Mouse (Mus musculus): ENCODE data around the gene Alg13. TPM values are rescaled to one million over a fixed set of nuclear protein-coding genes. Genes with fewer than 3 reads are reported as not detected.

Alg13 gene
- polyA plus RNA-seq, 1 experiment: 2.2 TPM

DNA sequence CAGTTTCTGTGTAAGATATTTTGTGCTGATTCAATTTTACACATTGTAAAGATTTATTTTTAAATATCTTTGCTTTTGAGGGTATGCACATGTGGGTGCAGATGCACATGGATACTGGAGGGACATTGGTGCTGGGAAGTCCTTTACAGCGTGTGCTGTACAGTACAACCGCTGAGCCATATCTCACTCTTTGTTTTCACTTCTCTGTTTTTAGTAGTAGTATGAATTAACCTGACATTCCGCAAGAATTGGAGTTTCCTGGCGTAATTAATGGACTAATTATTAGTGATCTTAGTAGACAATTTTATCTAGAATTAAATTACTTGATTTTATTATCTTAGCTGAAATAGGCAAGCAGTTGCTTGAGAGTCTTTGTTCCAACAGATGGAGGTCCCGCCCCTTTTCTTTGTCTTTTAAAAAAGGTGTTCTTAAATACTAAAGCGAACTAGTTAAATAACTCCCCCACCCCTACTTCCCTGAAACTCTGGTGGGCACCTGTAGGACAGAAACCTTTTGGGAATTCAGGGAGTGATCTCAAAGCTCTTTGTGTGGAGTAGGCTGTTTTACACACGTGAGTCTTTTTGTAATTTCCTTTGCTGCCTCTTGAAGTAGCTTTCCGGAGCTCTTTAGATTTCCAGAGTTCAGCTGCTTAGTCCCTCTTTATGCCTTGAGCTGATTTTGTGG is 17.9 kb downstream of the Alg13 start:
- no peak overlapping the region for H3K4me3 ChIP-seq (replicated peaks)
- peaks cover 4% of the 10 kb centered on the region for H3K36me3 ChIP-seq (replicated peaks; ENCODE audit: low read length)
- H3K4me1 ChIP-seq: 0 out of 2 replicates have a peak, but pooled peaks cover 3% of the 10 kb centered on the region
- no peak for TF ChIP-seq GATA1 (IDR thresholded peaks at IDR 0.05; ENCODE audit: borderline replicate concordance, low read length)
- TF ChIP-seq FLI1 (IDR thresholded peaks at IDR 0.05; ENCODE audit: low read length): no peak
- H3K9me3 ChIP-seq: no peaks in the 10 kb centered on the region
- H3K27me3 ChIP-seq (replicated peaks): peaks cover 3% of the 10 kb centered on the region

GRCm38 (mm10) chrX:144337938-144338337 is 20.3 kb downstream of the Alg13 start:
- no peaks in the 10 kb centered on the region for H3K9me3 ChIP-seq
- H3K4me1 ChIP-seq: 0 out of 2 replicates have a peak, but pooled peaks cover 3% of the 10 kb centered on the region
- peaks cover 3% of the 10 kb centered on the region for H3K27me3 ChIP-seq (replicated peaks)
- peaks cover 4% of the 10 kb centered on the region for H3K36me3 ChIP-seq (replicated peaks; ENCODE audit: low read length)
- TF ChIP-seq FLI1 (IDR thresholded peaks at IDR 0.05; ENCODE audit: low read length): no peak
- no peak for TF ChIP-seq GATA1 (IDR thresholded peaks at IDR 0.05; ENCODE audit: borderline replicate concordance, low read length)
- no peak overlapping the region for H3K4me3 ChIP-seq (replicated peaks)

DNA sequence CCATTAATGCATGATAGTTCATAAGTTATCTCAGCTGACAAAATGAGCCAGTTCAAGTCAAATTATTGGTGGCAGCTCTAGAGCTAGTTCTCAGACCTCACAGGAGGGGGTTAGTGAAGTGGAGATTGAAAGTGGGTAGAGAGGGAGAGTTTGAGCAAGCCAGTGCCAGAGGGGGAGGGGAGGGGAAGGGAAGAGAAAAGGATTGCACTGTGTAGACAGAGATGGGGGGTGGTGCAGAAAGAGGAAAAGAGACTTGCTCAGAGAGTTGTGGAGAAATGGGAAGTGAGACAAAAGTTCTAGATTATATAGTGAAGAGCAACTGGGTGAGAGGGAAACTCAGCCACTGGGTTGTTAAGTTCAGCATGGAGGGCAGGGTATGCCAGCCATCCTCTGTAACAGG is 20.8 kb downstream of the Alg13 start:
- no peaks in the 10 kb centered on the region for H3K9me3 ChIP-seq
- 0 out of 2 replicates have a peak, but pooled peaks cover 3% of the 10 kb centered on the region for H3K4me1 ChIP-seq
- no peak overlapping the region for H3K4me3 ChIP-seq (replicated peaks)
- peaks cover 4% of the 10 kb centered on the region for H3K36me3 ChIP-seq (replicated peaks; ENCODE audit: low read length)
- peaks cover 3% of the 10 kb centered on the region for H3K27me3 ChIP-seq (replicated peaks)
- TF ChIP-seq GATA1 (IDR thresholded peaks at IDR 0.05; ENCODE audit: borderline replicate concordance, low read length) (no peak), FLI1 (IDR thresholded peaks at IDR 0.05; ENCODE audit: low read length) (no peak)

GRCm38 (mm10) chrX:144374196-144374595 is 56.6 kb downstream of the Alg13 start:
- Histone ChIP-seq H3K4me1 (no peaks in the 10 kb centered on the region), H3K9me3 (no peaks in the 10 kb centered on the region), H3K36me3 (replicated peaks; ENCODE audit: low read length) (peaks cover 16% of the 10 kb centered on the region), H3K27me3 (replicated peaks) (no peaks in the 10 kb centered on the region), H3K4me3 (replicated peaks) (no peak overlapping the region)
- no peak for TF ChIP-seq GATA1 (IDR thresholded peaks at IDR 0.05; ENCODE audit: borderline replicate concordance, low read length)
- TF ChIP-seq FLI1 (IDR thresholded peaks at IDR 0.05; ENCODE audit: low read length): no peak

DNA sequence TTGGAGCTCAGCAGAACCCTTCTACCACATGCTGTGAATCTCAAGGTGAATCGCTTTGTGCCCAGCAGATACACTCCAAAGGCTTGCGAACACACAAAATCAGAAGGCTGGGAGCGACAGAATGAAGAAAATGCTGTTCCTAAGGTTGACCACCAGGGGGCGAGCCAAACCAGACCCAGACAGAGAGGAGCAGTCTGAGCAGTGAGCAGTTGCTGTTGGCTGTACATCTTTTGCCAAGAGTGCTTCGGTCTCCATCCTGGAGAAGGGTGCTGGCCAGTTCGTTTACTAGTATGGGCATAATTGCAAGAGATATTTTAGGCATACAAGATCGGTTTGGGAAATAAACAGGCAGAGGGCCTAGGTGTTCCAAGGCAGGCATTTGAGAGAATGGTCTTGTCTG is 85.9 kb downstream of the Alg13 start:
- H3K36me3 ChIP-seq (replicated peaks; ENCODE audit: low read length): no peaks in the 10 kb centered on the region
- H3K4me1 ChIP-seq: peaks cover 6% of the 10 kb centered on the region; the same call in 1 of the 2 replicates
- no peak for TF ChIP-seq GATA1 (IDR thresholded peaks at IDR 0.05; ENCODE audit: borderline replicate concordance, low read length)
- TF ChIP-seq FLI1 (IDR thresholded peaks at IDR 0.05; ENCODE audit: low read length): no peak
- H3K27me3 ChIP-seq (replicated peaks): peaks cover 9% of the 10 kb centered on the region
- H3K4me3 ChIP-seq (replicated peaks): no peak overlapping the region
- no peaks in the 10 kb centered on the region for H3K9me3 ChIP-seq

DNA sequence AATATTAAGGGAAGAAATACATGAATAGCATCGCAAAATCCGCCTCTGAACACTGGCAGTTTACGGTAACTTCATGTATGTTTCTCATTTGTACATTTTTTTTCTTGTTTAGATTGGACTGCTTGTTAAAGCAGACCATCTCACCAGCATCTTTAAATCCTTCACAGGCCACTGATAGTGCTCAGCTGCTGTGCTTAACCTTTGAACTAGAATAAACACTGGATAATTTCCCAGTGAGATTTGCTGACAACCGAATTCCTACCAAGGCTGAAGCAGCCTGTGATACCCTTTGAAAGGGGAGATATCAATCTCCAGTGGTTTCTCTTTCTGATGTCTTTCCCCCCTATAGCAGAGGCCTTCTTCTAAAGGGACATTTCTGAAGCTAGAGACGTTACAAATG is 90.4 kb downstream of the Alg13 start:
- TF ChIP-seq GATA1 (IDR thresholded peaks at IDR 0.05; ENCODE audit: borderline replicate concordance, low read length): no peak
- TF ChIP-seq FLI1 (IDR thresholded peaks at IDR 0.05; ENCODE audit: low read length): no peak
- no peaks in the 10 kb centered on the region; the same call in 1 of the 2 replicates for H3K9me3 ChIP-seq
- peaks cover 4% of the 10 kb centered on the region; the same call in 1 of the 2 replicates for H3K4me1 ChIP-seq
- no peaks in the 10 kb centered on the region for H3K36me3 ChIP-seq (replicated peaks; ENCODE audit: low read length)
- no peak overlapping the region for H3K4me3 ChIP-seq (replicated peaks)
- peaks cover 4% of the 10 kb centered on the region for H3K27me3 ChIP-seq (replicated peaks)

GRCm38 (mm10) chrX:144420259-144420658 is 102.7 kb downstream of the Alg13 start:
- Histone ChIP-seq H3K27me3 (replicated peaks) (peaks cover 7% of the 10 kb centered on the region), H3K36me3 (replicated peaks; ENCODE audit: low read length) (no peaks in the 10 kb centered on the region), H3K4me1 (no peaks in the 10 kb centered on the region), H3K9me3 (no peaks in the 10 kb centered on the region), H3K4me3 (replicated peaks) (no peak overlapping the region)
- TF ChIP-seq GATA1 (IDR thresholded peaks at IDR 0.05; ENCODE audit: borderline replicate concordance, low read length): no peak
- TF ChIP-seq FLI1 (IDR thresholded peaks at IDR 0.05; ENCODE audit: low read length): no peak

DNA sequence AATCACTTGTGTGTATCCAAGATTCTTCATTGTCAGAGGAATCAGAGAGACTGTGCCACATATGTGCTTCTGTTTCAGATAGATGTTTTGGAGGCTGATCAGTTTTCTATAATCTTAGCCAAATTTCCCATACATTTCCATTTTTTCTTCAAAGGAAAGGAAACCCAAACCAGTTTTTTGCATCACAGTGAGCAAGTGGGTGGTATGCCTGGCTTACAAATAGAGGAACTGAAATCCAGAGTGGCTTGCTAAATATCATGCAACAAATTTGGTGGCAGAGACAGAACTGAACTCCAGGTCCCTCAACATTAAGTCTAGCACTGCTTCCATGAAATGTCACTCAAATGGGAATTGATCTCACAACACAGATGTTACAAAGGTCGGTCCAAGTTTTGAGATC is 103.5 kb downstream of the Alg13 start:
- H3K36me3 ChIP-seq (replicated peaks; ENCODE audit: low read length): no peaks in the 10 kb centered on the region
- peaks cover 7% of the 10 kb centered on the region for H3K27me3 ChIP-seq (replicated peaks)
- H3K4me1 ChIP-seq: no peaks in the 10 kb centered on the region
- no peak overlapping the region for H3K4me3 ChIP-seq (replicated peaks)
- no peaks in the 10 kb centered on the region for H3K9me3 ChIP-seq
- TF ChIP-seq GATA1 (IDR thresholded peaks at IDR 0.05; ENCODE audit: borderline replicate concordance, low read length) (no peak), FLI1 (IDR thresholded peaks at IDR 0.05; ENCODE audit: low read length) (no peak)

DNA sequence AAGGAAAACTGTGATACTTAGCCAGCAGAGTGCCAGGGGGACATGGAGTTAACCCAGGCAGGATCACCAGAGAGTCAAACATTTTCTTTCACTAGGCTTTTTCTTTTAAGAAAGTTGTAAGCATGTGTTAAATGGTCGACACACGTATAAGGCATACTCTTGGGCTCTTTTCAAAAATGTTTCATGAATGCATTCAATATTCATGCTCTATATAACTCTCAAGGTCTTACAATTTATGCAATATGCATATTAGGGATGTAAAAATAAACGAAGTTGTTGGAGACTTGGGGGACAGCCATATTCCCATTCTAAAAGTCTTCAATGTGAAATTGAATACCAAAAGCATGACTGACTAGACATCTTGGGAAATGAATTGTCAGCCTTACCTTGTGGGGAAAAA is 106.2 kb downstream of the Alg13 start:
- no peaks in the 10 kb centered on the region for H3K36me3 ChIP-seq (replicated peaks; ENCODE audit: low read length)
- no peak overlapping the region for H3K4me3 ChIP-seq (replicated peaks)
- peaks cover 7% of the 10 kb centered on the region for H3K27me3 ChIP-seq (replicated peaks)
- H3K4me1 ChIP-seq: no peaks in the 10 kb centered on the region
- no peaks in the 10 kb centered on the region for H3K9me3 ChIP-seq
- TF ChIP-seq GATA1 (IDR thresholded peaks at IDR 0.05; ENCODE audit: borderline replicate concordance, low read length): no peak
- no peak for TF ChIP-seq FLI1 (IDR thresholded peaks at IDR 0.05; ENCODE audit: low read length)

Other genes with a start within 250 kb of the Alg13 start
- not detected in 2 replicates for gene A730046J19Rik, start 164.1 kb upstream of the Alg13 start, polyA plus RNA-seq (2012; ENCODE audit: insufficient read depth, low replicate concordance)
- not detected in 2 replicates for gene Trpc5os, start 138.8 kb downstream of the Alg13 start, polyA plus RNA-seq (2012; ENCODE audit: insufficient read depth, low replicate concordance)